Mouse (Mus musculus): ENCODE measurements around the gene Pi4ka. TPM values are rescaled to one million over a fixed set of nuclear protein-coding genes. Genes with fewer than 3 reads are reported as not detected.

The Pi4ka gene
- polyA plus RNA-seq, 1 experiment from 2014 or later, result 29.9 TPM

DNA sequence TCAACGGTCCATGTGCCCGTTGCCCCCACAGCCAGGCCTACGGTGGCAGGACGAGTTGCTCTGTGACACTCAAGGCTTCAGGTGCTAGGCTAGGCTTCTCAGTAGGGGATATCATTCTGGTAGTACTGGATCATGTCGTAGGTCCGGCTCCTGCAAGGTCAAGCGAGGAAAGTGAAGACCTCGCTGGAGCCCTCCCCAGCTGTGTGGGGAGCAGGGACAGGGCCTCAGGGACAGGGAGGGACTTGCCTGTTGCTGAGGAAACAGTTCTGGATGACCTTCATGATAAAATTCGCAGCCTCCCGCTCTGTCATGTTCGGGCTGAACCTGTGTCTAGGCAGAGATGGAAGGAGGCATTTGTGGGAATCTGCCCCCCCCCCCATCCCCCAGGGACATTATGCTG lies 125.6 kb downstream of the Pi4ka start:
- peaks cover 10% of the 10 kb centered on the region for H3K4me1 ChIP-seq (ENCODE audit: control insufficient read depth, insufficient read depth, low read length)
- H3K9me3 ChIP-seq (replicated peaks; ENCODE audit: control insufficient read depth, low read length), result no peaks in the 10 kb centered on the region
- H3K4me3 ChIP-seq (ENCODE audit: low read depth, low read length), result no peak overlapping the region
- ATAC-seq (replicated peaks; ENCODE audit: insufficient number of reproducible peaks, low FRiP score, low TSS enrichment, low read depth) (no peak), DNase-seq (ENCODE audit: low spot score) (no peak)
- no peak overlapping the region for H3K9ac ChIP-seq (replicated peaks; ENCODE audit: low read length)
- H3K27ac ChIP-seq (replicated peaks; ENCODE audit: low read depth, low read length), result no peak overlapping the region
- peaks cover 3% of the 10 kb centered on the region for H3K36me3 ChIP-seq (replicated peaks; ENCODE audit: control insufficient read depth, insufficient read depth, low read depth, low read length)
- H3K4me2 ChIP-seq (ENCODE audit: low read depth, low read length), result no peak overlapping the region
- H3K27me3 ChIP-seq (ENCODE audit: control insufficient read depth, insufficient read depth, low read length), result peaks cover 20% of the 10 kb centered on the region
- WGBS, result 89% methylated on average over 11 of the region's 11 CpGs

DNA sequence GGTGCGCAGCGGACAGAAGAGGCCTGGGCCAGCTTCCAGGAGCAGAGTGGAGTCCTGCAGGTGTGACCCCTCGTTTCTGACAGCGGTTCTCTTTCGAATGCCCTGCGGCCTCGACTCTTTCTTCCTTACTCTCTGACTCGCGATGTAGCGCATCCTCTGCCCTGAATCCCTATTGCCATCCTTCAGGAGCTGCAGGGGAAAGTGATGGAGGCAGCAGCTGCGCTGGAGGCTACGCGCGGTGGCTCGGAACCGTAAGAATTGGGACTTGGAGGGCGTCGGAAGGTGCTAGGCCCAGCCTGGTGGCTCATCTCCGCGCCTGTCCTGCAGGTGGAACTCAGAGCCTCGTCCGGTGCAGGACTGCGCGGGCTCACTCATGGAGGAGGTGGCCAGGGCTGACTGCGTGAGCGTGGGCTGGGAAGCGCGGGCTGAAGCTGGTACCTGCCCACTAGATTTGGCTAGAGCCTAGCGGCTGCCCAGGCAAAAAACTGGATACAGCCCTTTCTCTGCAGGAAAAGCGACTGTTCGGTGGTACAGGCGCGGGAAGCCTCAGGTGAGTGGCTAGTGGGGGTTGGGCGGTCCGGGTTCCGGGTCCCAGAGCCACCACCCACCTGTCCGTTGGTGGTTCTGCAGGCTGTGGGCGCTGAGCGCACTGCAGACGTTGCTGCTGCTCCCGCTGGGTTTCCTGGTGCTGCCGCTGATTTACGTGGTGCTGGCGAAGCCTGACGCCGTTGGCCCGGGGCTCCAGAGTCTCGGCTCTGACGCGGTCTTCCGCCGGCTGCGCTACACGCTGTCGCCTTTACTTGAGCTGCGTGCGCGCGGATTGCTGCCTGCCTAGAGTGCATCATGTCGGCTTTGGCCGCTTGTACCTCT lies 128.5 kb downstream of the Pi4ka start:
- Histone ChIP-seq H3K4me1 (ENCODE audit: control insufficient read depth, insufficient read depth, low read length) (peaks cover 10% of the 10 kb centered on the region), H3K9ac (replicated peaks; ENCODE audit: low read length) (peak overlapping the region; percentile 1; the same call in 1 of the 2 replicates), H3K27me3 (ENCODE audit: control insufficient read depth, insufficient read depth, low read length) (peaks cover 20% of the 10 kb centered on the region), H3K27ac (replicated peaks; ENCODE audit: low read depth, low read length) (no peak overlapping the region), H3K9me3 (replicated peaks; ENCODE audit: control insufficient read depth, low read length) (no peaks in the 10 kb centered on the region), H3K4me2 (ENCODE audit: low read depth, low read length) (peak overlapping the region; percentile 94), H3K4me3 (ENCODE audit: low read depth, low read length) (peak overlapping the region; percentile 53), H3K36me3 (replicated peaks; ENCODE audit: control insufficient read depth, insufficient read depth, low read depth, low read length) (peaks cover 3% of the 10 kb centered on the region; the same call in 1 of the 2 replicates)
- WGBS, result 1% methylated on average over 58 of the region's 61 CpGs
- no peak for ATAC-seq (replicated peaks; ENCODE audit: insufficient number of reproducible peaks, low FRiP score, low TSS enrichment, low read depth)
- DNase-seq (ENCODE audit: low spot score), result peak; percentile 67

DNA sequence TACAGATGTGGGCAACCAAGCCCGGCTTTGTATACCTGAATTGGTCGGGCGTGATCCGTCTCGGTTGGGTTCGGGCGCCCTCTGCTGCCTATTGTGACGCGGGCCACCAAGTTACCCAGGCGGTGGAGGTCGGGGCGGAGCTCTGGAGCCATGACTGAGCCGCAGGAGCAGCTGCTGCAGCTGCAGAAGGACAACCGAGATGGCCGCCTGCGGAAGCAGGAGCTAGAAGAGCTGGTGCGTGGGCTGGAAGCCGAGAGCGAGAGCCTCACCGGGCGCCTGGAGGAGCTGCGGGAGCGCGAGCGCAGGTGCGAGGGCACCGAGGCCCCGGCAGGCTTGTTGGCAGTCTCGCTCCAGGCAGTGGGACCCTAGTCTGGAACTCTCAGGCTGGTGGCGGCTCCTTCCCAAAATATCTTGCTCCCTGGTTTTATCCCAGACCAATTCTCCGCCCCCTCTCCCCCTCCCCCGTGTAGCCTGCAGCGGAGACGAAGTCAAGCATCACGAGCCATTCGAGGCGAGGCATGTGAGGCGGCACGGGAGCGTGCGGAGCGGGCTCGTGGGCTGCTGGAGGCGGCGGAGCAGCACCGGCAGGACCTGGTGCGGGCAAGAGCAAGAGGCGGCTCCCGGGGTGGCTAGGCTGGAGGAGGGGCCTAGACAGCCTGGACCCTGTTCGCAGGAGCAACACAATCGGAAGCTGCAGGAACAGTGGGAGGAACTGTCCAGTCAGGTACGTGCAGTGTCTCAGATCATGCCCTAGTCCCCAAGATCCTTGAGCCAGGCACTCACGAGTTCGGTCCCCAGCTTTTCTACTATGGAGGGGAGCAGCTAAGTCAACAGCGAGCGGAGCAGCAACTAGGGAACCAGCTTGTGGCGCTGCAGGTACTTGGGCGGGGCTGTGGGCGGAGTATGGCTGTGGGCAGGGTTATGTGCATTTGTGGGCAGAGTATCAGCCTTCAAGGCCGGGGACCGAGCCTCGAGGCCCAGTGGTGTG lies 129.7 kb downstream of the Pi4ka start:
- peak; percentile 95 for DNase-seq (ENCODE audit: low spot score)
- peak; percentile 75 for ATAC-seq (replicated peaks; ENCODE audit: insufficient number of reproducible peaks, low FRiP score, low TSS enrichment, low read depth)
- H3K4me1 ChIP-seq (ENCODE audit: control insufficient read depth, insufficient read depth, low read length), result peaks cover 10% of the 10 kb centered on the region
- peaks cover 20% of the 10 kb centered on the region for H3K27me3 ChIP-seq (ENCODE audit: control insufficient read depth, insufficient read depth, low read length)
- peak overlapping the region; percentile 51; the same call in 1 of the 2 replicates for H3K9ac ChIP-seq (replicated peaks; ENCODE audit: low read length)
- H3K27ac ChIP-seq (replicated peaks; ENCODE audit: low read depth, low read length), result no peak overlapping the region
- under 1% methylated on average over 62 of the region's 62 CpGs for WGBS
- H3K36me3 ChIP-seq (replicated peaks; ENCODE audit: control insufficient read depth, insufficient read depth, low read depth, low read length), result peaks cover 3% of the 10 kb centered on the region; the same call in 1 of the 2 replicates
- H3K4me3 ChIP-seq (ENCODE audit: low read depth, low read length), result peak overlapping the region; percentile 53
- no peaks in the 10 kb centered on the region for H3K9me3 ChIP-seq (replicated peaks; ENCODE audit: control insufficient read depth, low read length)
- peak overlapping the region; percentile 94 for H3K4me2 ChIP-seq (ENCODE audit: low read depth, low read length)

DNA sequence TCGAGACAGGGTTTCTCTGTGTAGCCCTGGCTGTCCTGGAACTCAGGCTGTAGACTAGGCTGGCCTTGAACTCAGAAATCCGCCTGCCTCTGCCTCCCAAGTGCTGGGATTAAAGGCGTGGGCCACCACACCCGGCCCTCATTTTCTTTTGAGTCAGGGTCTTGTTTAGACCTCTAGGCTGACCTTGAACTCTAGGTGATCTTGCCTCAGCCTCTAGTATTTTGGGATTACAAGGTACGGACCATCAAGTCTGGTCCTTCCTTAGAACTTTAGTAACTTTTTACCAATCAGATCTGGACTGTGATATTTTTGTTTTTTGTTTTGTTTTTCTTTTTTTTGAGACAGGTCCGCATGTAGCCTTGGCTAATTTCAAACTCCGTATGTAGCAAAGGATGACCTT lies 130.4 kb downstream of the Pi4ka start, which contains the start of gene Tmem191c:
Gene Tmem191c (plus strand): TSS at position 357 of the 400 bp plus-strand sequence.
- no peak within 1 kb of the TSS for H3K27ac ChIP-seq (replicated peaks; ENCODE audit: low read depth, low read length)

DNA sequence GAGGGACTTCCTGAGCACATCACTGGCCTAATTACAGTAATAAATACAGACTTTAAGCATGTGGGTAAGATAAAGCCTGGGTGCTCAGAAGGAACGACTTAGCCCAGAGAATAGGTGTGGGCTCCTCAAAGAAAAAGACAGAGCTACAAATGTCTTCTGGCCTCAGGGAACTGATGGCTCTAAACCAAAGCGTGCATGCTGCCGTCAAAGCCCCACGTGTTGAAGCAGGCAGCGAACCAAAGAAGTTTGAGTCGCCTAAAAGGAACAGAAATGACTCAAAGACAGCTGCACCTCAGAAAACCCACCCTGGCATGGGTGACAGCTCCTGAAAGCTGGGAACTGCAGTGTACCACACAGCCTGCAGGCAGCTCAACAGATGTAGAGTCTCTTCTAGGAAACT lies 134.3 kb downstream of the Pi4ka start:
- Histone ChIP-seq H3K4me2 (ENCODE audit: low read depth, low read length) (no peak overlapping the region), H3K4me3 (ENCODE audit: low read depth, low read length) (no peak overlapping the region), H3K27ac (replicated peaks; ENCODE audit: low read depth, low read length) (no peak overlapping the region), H3K27me3 (ENCODE audit: control insufficient read depth, insufficient read depth, low read length) (peaks cover 2% of the 10 kb centered on the region), H3K9me3 (replicated peaks; ENCODE audit: control insufficient read depth, low read length) (peaks cover 2% of the 10 kb centered on the region; the same call in 1 of the 2 replicates), H3K4me1 (ENCODE audit: control insufficient read depth, insufficient read depth, low read length) (peaks cover 2% of the 10 kb centered on the region; the same call in 1 of the 2 replicates), H3K9ac (replicated peaks; ENCODE audit: low read length) (no peak overlapping the region), H3K36me3 (replicated peaks; ENCODE audit: control insufficient read depth, insufficient read depth, low read depth, low read length) (no peaks in the 10 kb centered on the region)
- DNase-seq (ENCODE audit: low spot score), result no peak
- ATAC-seq (replicated peaks; ENCODE audit: insufficient number of reproducible peaks, low FRiP score, low TSS enrichment, low read depth), result no peak
- 74% methylated on average over 6 of the region's 6 CpGs for WGBS

More for the DNA sequence above, 130.4 kb downstream of the Pi4ka start, which contains the start of gene Tmem191c:
- no peak for ATAC-seq (replicated peaks; ENCODE audit: insufficient number of reproducible peaks, low FRiP score, low TSS enrichment, low read depth)
- Histone ChIP-seq H3K36me3 (replicated peaks; ENCODE audit: control insufficient read depth, insufficient read depth, low read depth, low read length) (peaks cover 3% of the 10 kb centered on the region; the same call in 1 of the 2 replicates), H3K4me3 (ENCODE audit: low read depth, low read length) (peak within 1 kb of the TSS; percentile 53), H3K4me2 (ENCODE audit: low read depth, low read length) (peak within 1 kb of the TSS; percentile 94), H3K9ac (replicated peaks; ENCODE audit: low read length) (peak within 1 kb of the TSS; percentile 51; the same call in 1 of the 2 replicates), H3K4me1 (ENCODE audit: control insufficient read depth, insufficient read depth, low read length) (peaks cover 10% of the 10 kb centered on the region), H3K27me3 (ENCODE audit: control insufficient read depth, insufficient read depth, low read length) (peaks cover 20% of the 10 kb centered on the region), H3K9me3 (replicated peaks; ENCODE audit: control insufficient read depth, low read length) (peaks cover 1% of the 10 kb centered on the region; the same call in 1 of the 2 replicates)
- no peak for DNase-seq (ENCODE audit: low spot score)
- 64% methylated on average over 7 of the region's 7 CpGs for WGBS

DNA sequence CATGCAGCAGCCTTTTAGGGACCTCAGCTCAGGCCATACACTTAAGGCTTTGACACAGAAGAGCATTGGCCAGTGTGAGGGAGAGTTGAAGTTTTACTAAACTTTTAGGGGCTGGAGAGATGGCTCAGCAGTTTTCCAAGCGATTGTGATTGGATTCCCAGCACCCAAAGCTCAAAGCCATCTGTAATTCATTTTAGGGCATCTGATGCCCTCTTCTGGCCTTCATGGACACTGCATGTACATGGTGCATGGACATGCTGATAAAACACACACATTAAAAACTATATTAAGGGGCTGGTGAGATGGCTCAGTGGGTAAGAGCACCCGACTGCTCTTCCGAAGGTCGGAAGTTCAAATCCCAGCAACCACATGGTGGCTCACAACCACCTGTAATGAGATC lies 135.0 kb downstream of the Pi4ka start:
- Histone ChIP-seq H3K4me3 (ENCODE audit: low read depth, low read length) (no peak overlapping the region), H3K9me3 (replicated peaks; ENCODE audit: control insufficient read depth, low read length) (peaks cover 2% of the 10 kb centered on the region; the same call in 1 of the 2 replicates), H3K4me2 (ENCODE audit: low read depth, low read length) (no peak overlapping the region), H3K27me3 (ENCODE audit: control insufficient read depth, insufficient read depth, low read length) (no peaks in the 10 kb centered on the region), H3K4me1 (ENCODE audit: control insufficient read depth, insufficient read depth, low read length) (no peaks in the 10 kb centered on the region), H3K36me3 (replicated peaks; ENCODE audit: control insufficient read depth, insufficient read depth, low read depth, low read length) (no peaks in the 10 kb centered on the region), H3K9ac (replicated peaks; ENCODE audit: low read length) (no peak overlapping the region), H3K27ac (replicated peaks; ENCODE audit: low read depth, low read length) (no peak overlapping the region)
- ATAC-seq (replicated peaks; ENCODE audit: insufficient number of reproducible peaks, low FRiP score, low TSS enrichment, low read depth), result no peak
- 67% methylated on average over 4 of the region's 4 CpGs for WGBS
- DNase-seq (ENCODE audit: low spot score), result no peak

DNA sequence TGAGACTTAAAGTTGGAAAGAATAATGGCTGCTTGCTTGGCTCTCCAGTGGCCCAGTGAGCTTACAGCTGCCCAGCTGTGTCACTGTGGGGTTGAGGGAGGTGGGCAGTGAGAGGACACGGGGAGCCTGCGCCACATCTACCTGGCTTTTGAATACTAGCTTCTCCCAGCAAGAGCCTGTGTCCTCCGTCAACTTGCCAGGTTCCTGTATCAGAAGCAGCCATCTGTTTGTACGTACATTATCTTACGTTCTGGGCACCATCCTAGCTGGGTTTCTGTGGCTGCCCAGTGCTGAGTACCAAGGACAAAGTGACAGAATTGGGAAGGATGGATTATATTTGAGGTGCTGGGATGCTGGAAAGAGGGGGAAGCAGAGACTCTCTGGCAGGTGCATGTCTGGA lies 136.2 kb downstream of the Pi4ka start:
- no peaks in the 10 kb centered on the region for H3K27me3 ChIP-seq (ENCODE audit: control insufficient read depth, insufficient read depth, low read length)
- no peak overlapping the region for H3K4me2 ChIP-seq (ENCODE audit: low read depth, low read length)
- ATAC-seq (replicated peaks; ENCODE audit: insufficient number of reproducible peaks, low FRiP score, low TSS enrichment, low read depth) (no peak), DNase-seq (ENCODE audit: low spot score) (no peak)
- H3K4me3 ChIP-seq (ENCODE audit: low read depth, low read length), result no peak overlapping the region
- no peak overlapping the region for H3K27ac ChIP-seq (replicated peaks; ENCODE audit: low read depth, low read length)
- H3K9ac ChIP-seq (replicated peaks; ENCODE audit: low read length), result no peak overlapping the region
- WGBS, result 84% methylated on average over 5 of the region's 5 CpGs
- no peaks in the 10 kb centered on the region for H3K4me1 ChIP-seq (ENCODE audit: control insufficient read depth, insufficient read depth, low read length)
- H3K36me3 ChIP-seq (replicated peaks; ENCODE audit: control insufficient read depth, insufficient read depth, low read depth, low read length), result no peaks in the 10 kb centered on the region
- peaks cover 2% of the 10 kb centered on the region; the same call in 1 of the 2 replicates for H3K9me3 ChIP-seq (replicated peaks; ENCODE audit: control insufficient read depth, low read length)

All from embryonic facial prominence, embryonic 11.5 days (tissue).